Mouse (Mus musculus) G1E (cell line): ENCODE data around the gene Kat8. TPM values are rescaled to one million over a fixed set of nuclear protein-coding genes. Genes with fewer than 3 reads are reported as not detected.

Experiments used
- ATAC-seq: 2 replicates; pipeline ENCODE4 v1.8.0; 2016; ENCODE audit warnings: mild to moderate bottlenecking; ENCODE audit not compliant: insufficient number of reproducible peaks, poor library complexity, low FRiP score, severe bottlenecking; ENCODE audit errors: extremely low read depth
- DNase-seq: peaks from one replicate; pipeline ENCODE4 v3.0.0; 2012; ENCODE audit warnings: low spot score
- H3K27me3 ChIP-seq: 2 replicates; pipeline ENCODE4 v1.6.1; 2012; ENCODE audit warnings: mild to moderate bottlenecking, low read length, inconsistent platforms; ENCODE audit not compliant: insufficient read depth
- H3K36me3 ChIP-seq: replicated peaks from 2 replicates; pipeline ENCODE3; 2012; ENCODE audit warnings: mild to moderate bottlenecking, inconsistent platforms
- H3K4me1 ChIP-seq: 2 replicates; pipeline ENCODE4 v1.6.1; 2012; ENCODE audit warnings: low read depth, low read length, inconsistent platforms, mixed read lengths; ENCODE audit not compliant: insufficient read depth
- H3K4me3 ChIP-seq: 2 replicates; pipeline ENCODE4 v1.5.1; 2012; ENCODE audit warnings: low read depth, mild to moderate bottlenecking, inconsistent platforms, low read length, moderate library complexity, mixed read lengths
- H3K9me3 ChIP-seq: replicated peaks from 2 replicates; pipeline ENCODE4 v1.6.1; 2012; ENCODE audit warnings: inconsistent platforms
- CTCF ChIP-seq: IDR thresholded peaks from 2 replicates; pipeline ENCODE4 v1.5.1; 2012; ENCODE audit warnings: low read depth, low read length, inconsistent platforms, mixed read lengths
- GATA1 ChIP-seq: IDR thresholded peaks from 2 replicates; pipeline ENCODE4 v1.6.1; 2012; ENCODE audit warnings: borderline replicate concordance, low read length, inconsistent platforms, mixed read lengths
- GATA2 ChIP-seq: IDR thresholded peaks from 2 replicates; pipeline ENCODE4 v1.6.1; 2012; ENCODE audit warnings: low read depth, low read length, inconsistent platforms, borderline replicate concordance
- POLR2AphosphoS5 ChIP-seq: IDR thresholded peaks from 2 replicates; pipeline ENCODE4 v1.6.1; 2012; ENCODE audit warnings: low read depth, low read length, inconsistent platforms; ENCODE audit not compliant: insufficient replicate concordance
- TAL1 ChIP-seq: conservative IDR thresholded peaks from 2 replicates; pipeline ENCODE4 v1.6.1; 2012; ENCODE audit warnings: low read depth, low read length, inconsistent platforms, mixed read lengths
- polyA plus RNA-seq: library from polyadenylated mRNA; stranded (reverse); fragments of >175 nt; gene quantifications from 2 replicates; pipeline ENCODE4 v1.2.3, GENCODE M21; 2012
- total RNA-seq, 2 experiments: library from RNA; stranded (forward) in 1 of 2; stranded (reverse) in 1 of 2; fragments of 200-1000 nt in 1 of 2; fragments of >200 nt in 1 of 2; fragmentation: Nextera tagmentation in 1 of 2; gene quantifications; 2 replicates each; pipeline ENCODE4 v1.2.3; 2014 to 2017

Gene Kat8
- total and polyA plus RNA-seq, 3 experiments = 7.4 to 44.0 (median 39.0) TPM

- peak within 1 kb of the TSS; percentile 84 for H3K4me3 ChIP-seq
- no peaks in the 10 kb centered on the region for H3K9me3 ChIP-seq
- H3K27me3 ChIP-seq = no peaks in the 10 kb centered on the region
- peaks cover 44% of the 10 kb centered on the region for H3K4me1 ChIP-seq
- peak; percentile 90 for DNase-seq
- H3K36me3 ChIP-seq = peaks cover 47% of the 10 kb centered on the region
- TF ChIP-seq CTCF = no peak
- TF ChIP-seq TAL1 = no peak
- no peak for TF ChIP-seq GATA1
- TF ChIP-seq POLR2AphosphoS5 = no peak
- no peak for TF ChIP-seq GATA2
- peak; percentile 71 for ATAC-seq
Observed at GRCm38 (mm10) chr7:127903971-127904796, 8.1 kb upstream of the Kat8 start, which contains the start of gene Bckdk. Bckdk (plus strand) TSS chr7:127904082.

- TF ChIP-seq CTCF (no peak), POLR2AphosphoS5 (no peak), TAL1 (no peak), GATA2 (no peak), GATA1 (no peak)
- Histone ChIP-seq H3K36me3 (peaks cover 62% of the 10 kb centered on the region), H3K27me3 (no peaks in the 10 kb centered on the region), H3K9me3 (no peaks in the 10 kb centered on the region), H3K4me1 (peaks cover 35% of the 10 kb centered on the region), H3K4me3 (no peak overlapping the region)
- ATAC-seq = no peak
- no peak for DNase-seq
Observed at GRCm38 (mm10) chr7:127907939-127908338, 4.4 kb upstream of the Kat8 start.

GRCm38 (mm10) chr7:127908656-127909055, 3.7 kb upstream of the Kat8 start:
- H3K27me3 ChIP-seq = no peaks in the 10 kb centered on the region
- peaks cover 62% of the 10 kb centered on the region for H3K36me3 ChIP-seq
- H3K4me1 ChIP-seq = peaks cover 41% of the 10 kb centered on the region
- DNase-seq = no peak
- TF ChIP-seq TAL1 (no peak), GATA1 (no peak), GATA2 (no peak), POLR2AphosphoS5 (no peak), CTCF (no peak)
- no peaks in the 10 kb centered on the region for H3K9me3 ChIP-seq
- H3K4me3 ChIP-seq = no peak overlapping the region
- ATAC-seq = no peak

GRCm38 (mm10) chr7:127912938-127913337, 622 bp downstream of the Kat8 start:
- ATAC-seq (no peak), DNase-seq (no peak)
- H3K36me3 ChIP-seq = peaks cover 63% of the 10 kb centered on the region
- H3K4me1 ChIP-seq = peaks cover 23% of the 10 kb centered on the region
- H3K9me3 ChIP-seq = no peaks in the 10 kb centered on the region
- no peaks in the 10 kb centered on the region for H3K27me3 ChIP-seq
- TF ChIP-seq GATA2 = no peak
- TF ChIP-seq TAL1 = no peak
- no peak for TF ChIP-seq GATA1
- TF ChIP-seq CTCF = no peak
- no peak for TF ChIP-seq POLR2AphosphoS5
- H3K4me3 ChIP-seq = peak overlapping the region; percentile 87

- Histone ChIP-seq H3K9me3 (no peaks in the 10 kb centered on the region), H3K36me3 (peaks cover 63% of the 10 kb centered on the region), H3K4me1 (peaks cover 24% of the 10 kb centered on the region), H3K27me3 (no peaks in the 10 kb centered on the region), H3K4me3 (no peak overlapping the region)
- TF ChIP-seq TAL1 (no peak), GATA2 (no peak), GATA1 (no peak), POLR2AphosphoS5 (no peak), CTCF (no peak)
- DNase-seq = no peak
- ATAC-seq = no peak
Observed at GRCm38 (mm10) chr7:127915293-127915692, 3.0 kb downstream of the Kat8 start.

GRCm38 (mm10) chr7:127918203-127918602, 5.9 kb downstream of the Kat8 start:
- Histone ChIP-seq H3K36me3 (peaks cover 84% of the 10 kb centered on the region), H3K9me3 (no peaks in the 10 kb centered on the region), H3K27me3 (no peaks in the 10 kb centered on the region), H3K4me3 (no peak overlapping the region), H3K4me1 (peaks cover 27% of the 10 kb centered on the region)
- TF ChIP-seq TAL1 (no peak), GATA2 (no peak), GATA1 (no peak), POLR2AphosphoS5 (no peak), CTCF (peak; percentile 42; the same call in 1 of the 2 replicates)
- ATAC-seq = no peak
- no peak for DNase-seq

GRCm38 (mm10) chr7:127919290-127919689, 7.0 kb downstream of the Kat8 start:
- Histone ChIP-seq H3K27me3 (no peaks in the 10 kb centered on the region), H3K36me3 (peaks cover 94% of the 10 kb centered on the region), H3K4me3 (no peak overlapping the region), H3K4me1 (peaks cover 23% of the 10 kb centered on the region), H3K9me3 (no peaks in the 10 kb centered on the region)
- DNase-seq (no peak), ATAC-seq (no peak)
- TF ChIP-seq GATA1 (no peak), CTCF (no peak), GATA2 (no peak), TAL1 (no peak), POLR2AphosphoS5 (no peak)
